Mouse (Mus musculus): ENCODE measurements around the gene Auts2. TPM values are rescaled to one million over a fixed set of nuclear protein-coding genes. Genes with fewer than 3 reads are reported as not detected.

Auts2 gene
- polyA plus RNA-seq, 1 experiment from 2014 or later: 71.4 TPM

GRCm38 (mm10) chr5:132115631-132116030, 427.5 kb downstream of the Auts2 start:
- Histone ChIP-seq H3K4me2 (ENCODE audit: low read depth, low read length, severe bottlenecking) (no peak overlapping the region), H3K27me3 (ENCODE audit: control insufficient read depth, insufficient read depth, low read length) (no peaks in the 10 kb centered on the region), H3K4me3 (ENCODE audit: low read depth, low read length) (no peak overlapping the region), H3K36me3 (ENCODE audit: control insufficient read depth, insufficient read depth, low read length) (no peaks in the 10 kb centered on the region), H3K9ac (ENCODE audit: low read length) (no peak overlapping the region), H3K4me1 (replicated peaks; ENCODE audit: control insufficient read depth, insufficient read depth, low read length) (0 out of 2 replicates have a peak, but pooled peaks cover 2% of the 10 kb centered on the region), H3K9me3 (ENCODE audit: control insufficient read depth, low read length) (no peaks in the 10 kb centered on the region), H3K27ac (ENCODE audit: low read depth, low read length) (no peak overlapping the region)
- DNase-seq (ENCODE audit: low spot score) (no peak), ATAC-seq (replicated peaks; ENCODE audit: low FRiP score) (no peak)
- WGBS: 81% methylated on average over 3 of the region's 3 CpGs

GRCm38 (mm10) chr5:132114561-132115301, 428.4 kb downstream of the Auts2 start:
- Histone ChIP-seq H3K4me1 (replicated peaks; ENCODE audit: control insufficient read depth, insufficient read depth, low read length) (0 out of 2 replicates have a peak, but pooled peaks cover 2% of the 10 kb centered on the region), H3K9ac (ENCODE audit: low read length) (no peak overlapping the region), H3K36me3 (ENCODE audit: control insufficient read depth, insufficient read depth, low read length) (no peaks in the 10 kb centered on the region), H3K27me3 (ENCODE audit: control insufficient read depth, insufficient read depth, low read length) (no peaks in the 10 kb centered on the region), H3K27ac (ENCODE audit: low read depth, low read length) (no peak overlapping the region), H3K9me3 (ENCODE audit: control insufficient read depth, low read length) (no peaks in the 10 kb centered on the region), H3K4me3 (ENCODE audit: low read depth, low read length) (no peak overlapping the region), H3K4me2 (ENCODE audit: low read depth, low read length, severe bottlenecking) (no peak overlapping the region)
- WGBS: 71% methylated on average over 8 of the region's 8 CpGs
- DNase-seq (ENCODE audit: low spot score): no peak
- ATAC-seq (replicated peaks; ENCODE audit: low FRiP score): no peak

GRCm38 (mm10) chr5:132113480-132113879, 429.7 kb downstream of the Auts2 start:
- DNase-seq (ENCODE audit: low spot score) (no peak), ATAC-seq (replicated peaks; ENCODE audit: low FRiP score) (no peak)
- no peak overlapping the region for H3K4me2 ChIP-seq (ENCODE audit: low read depth, low read length, severe bottlenecking)
- H3K4me3 ChIP-seq (ENCODE audit: low read depth, low read length): no peak overlapping the region
- no peaks in the 10 kb centered on the region for H3K27me3 ChIP-seq (ENCODE audit: control insufficient read depth, insufficient read depth, low read length)
- no peak overlapping the region for H3K9ac ChIP-seq (ENCODE audit: low read length)
- 79% methylated on average over 7 of the region's 7 CpGs for WGBS
- no peaks in the 10 kb centered on the region for H3K9me3 ChIP-seq (ENCODE audit: control insufficient read depth, low read length)
- H3K36me3 ChIP-seq (ENCODE audit: control insufficient read depth, insufficient read depth, low read length): no peaks in the 10 kb centered on the region
- H3K4me1 ChIP-seq (replicated peaks; ENCODE audit: control insufficient read depth, insufficient read depth, low read length): 0 out of 2 replicates have a peak, but pooled peaks cover 2% of the 10 kb centered on the region
- no peak overlapping the region for H3K27ac ChIP-seq (ENCODE audit: low read depth, low read length)

GRCm38 (mm10) chr5:132112666-132113065, 430.5 kb downstream of the Auts2 start:
- Histone ChIP-seq H3K27ac (ENCODE audit: low read depth, low read length) (no peak overlapping the region), H3K4me3 (ENCODE audit: low read depth, low read length) (no peak overlapping the region)

GRCm38 (mm10) chr5:132102426-132102825, 440.7 kb downstream of the Auts2 start:
- Histone ChIP-seq H3K9me3 (ENCODE audit: control insufficient read depth, low read length) (no peaks in the 10 kb centered on the region), H3K4me3 (ENCODE audit: low read depth, low read length) (no peak overlapping the region), H3K36me3 (ENCODE audit: control insufficient read depth, insufficient read depth, low read length) (no peaks in the 10 kb centered on the region), H3K9ac (ENCODE audit: low read length) (no peak overlapping the region), H3K27ac (ENCODE audit: low read depth, low read length) (no peak overlapping the region), H3K27me3 (ENCODE audit: control insufficient read depth, insufficient read depth, low read length) (no peaks in the 10 kb centered on the region), H3K4me1 (replicated peaks; ENCODE audit: control insufficient read depth, insufficient read depth, low read length) (no peaks in the 10 kb centered on the region), H3K4me2 (ENCODE audit: low read depth, low read length, severe bottlenecking) (no peak overlapping the region)
- 90% methylated on average over 4 of the region's 4 CpGs for WGBS
- DNase-seq (ENCODE audit: low spot score) (no peak), ATAC-seq (replicated peaks; ENCODE audit: low FRiP score) (no peak)

More at GRCm38 (mm10) chr5:132112666-132113065, 430.5 kb downstream of the Auts2 start:
- WGBS: 92% methylated on average over 7 of the region's 7 CpGs
- H3K27me3 ChIP-seq (ENCODE audit: control insufficient read depth, insufficient read depth, low read length): no peaks in the 10 kb centered on the region
- H3K36me3 ChIP-seq (ENCODE audit: control insufficient read depth, insufficient read depth, low read length): no peaks in the 10 kb centered on the region
- DNase-seq (ENCODE audit: low spot score): no peak
- H3K9ac ChIP-seq (ENCODE audit: low read length): no peak overlapping the region
- H3K4me2 ChIP-seq (ENCODE audit: low read depth, low read length, severe bottlenecking): no peak overlapping the region
- no peaks in the 10 kb centered on the region for H3K9me3 ChIP-seq (ENCODE audit: control insufficient read depth, low read length)
- no peak for ATAC-seq (replicated peaks; ENCODE audit: low FRiP score)
- H3K4me1 ChIP-seq (replicated peaks; ENCODE audit: control insufficient read depth, insufficient read depth, low read length): 0 out of 2 replicates have a peak, but pooled peaks cover 2% of the 10 kb centered on the region

- H3K9ac ChIP-seq (ENCODE audit: low read length): no peak overlapping the region
- H3K9me3 ChIP-seq (ENCODE audit: control insufficient read depth, low read length): no peaks in the 10 kb centered on the region
- no peak overlapping the region for H3K4me3 ChIP-seq (ENCODE audit: low read depth, low read length)
- 20% methylated on average over 3 of the region's 3 CpGs for WGBS
- H3K27ac ChIP-seq (ENCODE audit: low read depth, low read length): no peak overlapping the region
- H3K4me1 ChIP-seq (replicated peaks; ENCODE audit: control insufficient read depth, insufficient read depth, low read length): no peaks in the 10 kb centered on the region
- H3K27me3 ChIP-seq (ENCODE audit: control insufficient read depth, insufficient read depth, low read length): no peaks in the 10 kb centered on the region
- ATAC-seq (replicated peaks; ENCODE audit: low FRiP score): no peak
- no peak overlapping the region for H3K4me2 ChIP-seq (ENCODE audit: low read depth, low read length, severe bottlenecking)
- no peak for DNase-seq (ENCODE audit: low spot score)
- H3K36me3 ChIP-seq (ENCODE audit: control insufficient read depth, insufficient read depth, low read length): no peaks in the 10 kb centered on the region
Observed at GRCm38 (mm10) chr5:132098461-132098860, 444.7 kb downstream of the Auts2 start.

GRCm38 (mm10) chr5:132092721-132093120, 450.4 kb downstream of the Auts2 start:
- Histone ChIP-seq H3K4me1 (replicated peaks; ENCODE audit: control insufficient read depth, insufficient read depth, low read length) (peaks cover 5% of the 10 kb centered on the region; the same call in 1 of the 2 replicates), H3K9me3 (ENCODE audit: control insufficient read depth, low read length) (no peaks in the 10 kb centered on the region), H3K4me2 (ENCODE audit: low read depth, low read length, severe bottlenecking) (no peak overlapping the region), H3K27me3 (ENCODE audit: control insufficient read depth, insufficient read depth, low read length) (no peaks in the 10 kb centered on the region), H3K9ac (ENCODE audit: low read length) (no peak overlapping the region), H3K4me3 (ENCODE audit: low read depth, low read length) (no peak overlapping the region), H3K36me3 (ENCODE audit: control insufficient read depth, insufficient read depth, low read length) (no peaks in the 10 kb centered on the region), H3K27ac (ENCODE audit: low read depth, low read length) (no peak overlapping the region)
- no peak for ATAC-seq (replicated peaks; ENCODE audit: low FRiP score)
- DNase-seq (ENCODE audit: low spot score): no peak
- WGBS: 44% methylated on average over 6 of the region's 6 CpGs

GRCm38 (mm10) chr5:132089496-132090250, 453.5 kb downstream of the Auts2 start:
- ATAC-seq (replicated peaks; ENCODE audit: low FRiP score): no peak
- Histone ChIP-seq H3K9me3 (ENCODE audit: control insufficient read depth, low read length) (no peaks in the 10 kb centered on the region), H3K36me3 (ENCODE audit: control insufficient read depth, insufficient read depth, low read length) (no peaks in the 10 kb centered on the region), H3K27me3 (ENCODE audit: control insufficient read depth, insufficient read depth, low read length) (no peaks in the 10 kb centered on the region), H3K9ac (ENCODE audit: low read length) (no peak overlapping the region), H3K4me2 (ENCODE audit: low read depth, low read length, severe bottlenecking) (no peak overlapping the region), H3K4me1 (replicated peaks; ENCODE audit: control insufficient read depth, insufficient read depth, low read length) (peaks cover 5% of the 10 kb centered on the region; the same call in 1 of the 2 replicates), H3K4me3 (ENCODE audit: low read depth, low read length) (no peak overlapping the region), H3K27ac (ENCODE audit: low read depth, low read length) (no peak overlapping the region)
- no peak for DNase-seq (ENCODE audit: low spot score)
- 73% methylated on average over 10 of the region's 10 CpGs for WGBS

All from forebrain, embryonic 11.5 days (tissue).